Mouse (Mus musculus): ENCODE results near the gene Impad1.

Impad1 gene

GRCm38 (mm10) chr4:4792992-4793834 lies at the start of gene Impad1:
Gene Impad1, minus strand, starts transcription at chr4:4793355.
- peak; percentile 92 for DNase-seq (ENCODE audit: inconsistent ontology term)

GRCm38 (mm10) chr4:4840145-4840544 lies 47.0 kb upstream of the Impad1 start:
- peak; percentile 69 for DNase-seq (ENCODE audit: inconsistent ontology term)

GRCm38 (mm10) chr4:4833789-4834295 lies 40.7 kb upstream of the Impad1 start:
- DNase-seq (ENCODE audit: inconsistent ontology term) = no peak

GRCm38 (mm10) chr4:4828131-4828530 lies 35.0 kb upstream of the Impad1 start:
- no peak for DNase-seq (ENCODE audit: inconsistent ontology term)

- DNase-seq (ENCODE audit: inconsistent ontology term) = peak; percentile 54
Measured at GRCm38 (mm10) chr4:4822119-4822518, 29.0 kb upstream of the Impad1 start.

GRCm38 (mm10) chr4:4792141-4792991 lies 789 bp downstream of the Impad1 start:
- peak; percentile 67 for DNase-seq (ENCODE audit: inconsistent ontology term)

GRCm38 (mm10) chr4:4791180-4791579 lies 2.0 kb downstream of the Impad1 start:
- no peak for DNase-seq (ENCODE audit: inconsistent ontology term)

- DNase-seq (ENCODE audit: inconsistent ontology term) = no peak
Measured at GRCm38 (mm10) chr4:4785169-4785568, 8.0 kb downstream of the Impad1 start.

GRCm38 (mm10) chr4:4784305-4784704 lies 8.8 kb downstream of the Impad1 start:
- DNase-seq (ENCODE audit: inconsistent ontology term) = no peak

GRCm38 (mm10) chr4:4783686-4783957 lies 9.5 kb downstream of the Impad1 start:
- no peak for DNase-seq (ENCODE audit: inconsistent ontology term)

GRCm38 (mm10) chr4:4782882-4783685 lies 10.1 kb downstream of the Impad1 start:
- DNase-seq (ENCODE audit: inconsistent ontology term) = no peak

GRCm38 (mm10) chr4:4779265-4779770 lies 13.8 kb downstream of the Impad1 start:
- DNase-seq (ENCODE audit: inconsistent ontology term) = no peak

GRCm38 (mm10) chr4:4771523-4772114 lies 21.5 kb downstream of the Impad1 start:
- DNase-seq (ENCODE audit: inconsistent ontology term) = peak; percentile 40

- DNase-seq (ENCODE audit: inconsistent ontology term) = no peak
Measured at GRCm38 (mm10) chr4:4765806-4766205, 27.3 kb downstream of the Impad1 start.

GRCm38 (mm10) chr4:4758376-4758775 lies 34.8 kb downstream of the Impad1 start:
- no peak for DNase-seq (ENCODE audit: inconsistent ontology term)

GRCm38 (mm10) chr4:4729427-4729826 lies 63.7 kb downstream of the Impad1 start:
- DNase-seq (ENCODE audit: inconsistent ontology term) = no peak

GRCm38 (mm10) chr4:4726241-4726776 lies 66.8 kb downstream of the Impad1 start:
- DNase-seq (ENCODE audit: inconsistent ontology term) = peak; percentile 92

- DNase-seq (ENCODE audit: inconsistent ontology term) = peak; percentile 7
Measured at GRCm38 (mm10) chr4:4723821-4724220, 69.3 kb downstream of the Impad1 start.

GRCm38 (mm10) chr4:4722081-4722480 lies 71.1 kb downstream of the Impad1 start:
- DNase-seq (ENCODE audit: inconsistent ontology term) = no peak

- peak; percentile 5 for DNase-seq (ENCODE audit: inconsistent ontology term)
Measured at GRCm38 (mm10) chr4:4717763-4718347, 75.3 kb downstream of the Impad1 start.

Data from Muller cell, postnatal 12 days (primary cell).